Mouse (Mus musculus) heart, adult 2 months (tissue): ENCODE data around the gene Cald1.

Experiments
- CTCF ChIP-seq: fragments of 200-600 bp; IDR thresholded peaks from 2 replicates; pipeline ENCODE4 v1.8.1; 2022; ENCODE audit warnings: antibody characterized with exemption, mild to moderate bottlenecking, moderate library complexity
- POLR2A ChIP-seq: fragments of 200-500 bp; IDR thresholded peaks from 2 replicates; pipeline ENCODE4 v1.6.1; 2011; ENCODE audit warnings: mild to moderate bottlenecking, low read depth, low read length, control low read depth; ENCODE audit not compliant: insufficient read depth

GRCm38 (mm10) chr6:34749526-34749925 lies 151.2 kb downstream of the Cald1 start:
- TF ChIP-seq CTCF (no peak), POLR2A (no peak)
